Mouse (Mus musculus): ENCODE results near the gene Zfp408. TPM values are rescaled to one million over a fixed set of nuclear protein-coding genes. Genes with fewer than 3 reads are reported as not detected.
A peak's percentile ranks its signal among the peaks of the same experiment; 100 is the strongest.

Gene Zfp408
- polyA plus RNA-seq, 1 experiment = 52.2 TPM

GRCm38 (mm10) chr2:91636229-91636628 is 13.4 kb downstream of the Zfp408 start, which contains the start of gene F2:
Gene F2 (minus strand): TSS chr2:91636414.
- Histone ChIP-seq H3K4me3 (ENCODE audit: control insufficient read depth, insufficient read depth, low read length) (no peak within 1 kb of the TSS), H3K36me3 (ENCODE audit: control insufficient read depth, insufficient read depth, low read length) (no peaks in the 10 kb centered on the region), H3K27me3 (ENCODE audit: control insufficient read depth, insufficient read depth, low read length) (no peaks in the 10 kb centered on the region), H3K27ac (ENCODE audit: control insufficient read depth, insufficient read depth, low read length) (peak within 1 kb of the TSS; percentile 80), H3K4me1 (replicated peaks; ENCODE audit: control insufficient read depth, insufficient read depth, low read length) (peaks cover 74% of the 10 kb centered on the region)
- WGBS = 83% methylated on average over 8 of the region's 8 CpGs
- DNase-seq = no peak
- no peak for TF ChIP-seq POLR2A (IDR thresholded peaks at IDR 0.05; ENCODE audit: control insufficient read depth, extremely low read depth, insufficient read depth, low read length, poor library complexity)
- no peak for TF ChIP-seq CTCF (IDR thresholded peaks at IDR 0.05; ENCODE audit: borderline replicate concordance, control insufficient read depth, extremely low read depth, insufficient read depth, low read length, poor library complexity)

DNA sequence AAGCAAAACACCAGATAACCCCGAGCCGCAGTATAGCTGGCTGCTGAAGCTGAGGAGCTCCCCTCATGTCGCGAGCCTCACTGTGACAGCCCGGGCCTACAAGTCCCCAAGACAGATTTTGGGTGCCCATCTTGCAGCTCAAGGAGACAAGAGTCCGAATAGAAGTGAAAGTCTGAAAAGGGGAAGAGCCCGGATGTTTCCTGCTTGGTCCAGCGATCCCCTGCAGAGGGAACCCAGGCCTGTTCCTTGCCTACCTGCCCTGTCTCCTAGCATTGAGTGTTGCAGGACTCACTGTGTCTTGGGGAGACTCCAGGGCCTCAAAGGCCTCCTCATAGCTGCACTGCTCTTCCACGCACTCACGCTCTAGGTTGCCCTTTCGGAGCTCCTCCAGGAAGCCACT is 14.1 kb downstream of the Zfp408 start:
- H3K27ac ChIP-seq (ENCODE audit: control insufficient read depth, insufficient read depth, low read length) = peak overlapping the region; percentile 80; the same call in 1 of the 2 replicates
- H3K36me3 ChIP-seq (ENCODE audit: control insufficient read depth, insufficient read depth, low read length) = no peaks in the 10 kb centered on the region
- WGBS = 89% methylated on average over 11 of the region's 11 CpGs
- no peaks in the 10 kb centered on the region for H3K27me3 ChIP-seq (ENCODE audit: control insufficient read depth, insufficient read depth, low read length)
- TF ChIP-seq POLR2A (IDR thresholded peaks at IDR 0.05; ENCODE audit: control insufficient read depth, extremely low read depth, insufficient read depth, low read length, poor library complexity) (no peak), CTCF (IDR thresholded peaks at IDR 0.05; ENCODE audit: borderline replicate concordance, control insufficient read depth, extremely low read depth, insufficient read depth, low read length, poor library complexity) (no peak)
- no peak for DNase-seq
- peaks cover 71% of the 10 kb centered on the region for H3K4me1 ChIP-seq (replicated peaks; ENCODE audit: control insufficient read depth, insufficient read depth, low read length)
- no peak overlapping the region for H3K4me3 ChIP-seq (ENCODE audit: control insufficient read depth, insufficient read depth, low read length)

- TF ChIP-seq CTCF (IDR thresholded peaks at IDR 0.05; ENCODE audit: borderline replicate concordance, control insufficient read depth, extremely low read depth, insufficient read depth, low read length, poor library complexity) = 0 out of 2 replicates have a peak, but pooled peaks have one; percentile 15
- peak; percentile 15; the same call in 1 of the 2 replicates for TF ChIP-seq POLR2A (IDR thresholded peaks at IDR 0.05; ENCODE audit: control insufficient read depth, extremely low read depth, insufficient read depth, low read length, poor library complexity)
- H3K4me1 ChIP-seq (replicated peaks; ENCODE audit: control insufficient read depth, insufficient read depth, low read length) = peaks cover 67% of the 10 kb centered on the region
- H3K27ac ChIP-seq (ENCODE audit: control insufficient read depth, insufficient read depth, low read length) = peak overlapping the region; percentile 83
- peak; percentile 57 for DNase-seq
- H3K36me3 ChIP-seq (ENCODE audit: control insufficient read depth, insufficient read depth, low read length) = no peaks in the 10 kb centered on the region
- no peaks in the 10 kb centered on the region for H3K27me3 ChIP-seq (ENCODE audit: control insufficient read depth, insufficient read depth, low read length)
- WGBS = 24% methylated on average over 9 of the region's 9 CpGs
- H3K4me3 ChIP-seq (ENCODE audit: control insufficient read depth, insufficient read depth, low read length) = no peak overlapping the region
These were observed 14.8 kb downstream of the Zfp408 start for GRCm38 (mm10) chr2:91634841-91635240.

- no peaks in the 10 kb centered on the region for H3K27me3 ChIP-seq (ENCODE audit: control insufficient read depth, insufficient read depth, low read length)
- peaks cover 57% of the 10 kb centered on the region for H3K4me1 ChIP-seq (replicated peaks; ENCODE audit: control insufficient read depth, insufficient read depth, low read length)
- 84% methylated on average over 12 of the region's 12 CpGs for WGBS
- H3K36me3 ChIP-seq (ENCODE audit: control insufficient read depth, insufficient read depth, low read length) = no peaks in the 10 kb centered on the region
- no peak overlapping the region for H3K4me3 ChIP-seq (ENCODE audit: control insufficient read depth, insufficient read depth, low read length)
- DNase-seq = no peak
- no peak for TF ChIP-seq CTCF (IDR thresholded peaks at IDR 0.05; ENCODE audit: borderline replicate concordance, control insufficient read depth, extremely low read depth, insufficient read depth, low read length, poor library complexity)
- TF ChIP-seq POLR2A (IDR thresholded peaks at IDR 0.05; ENCODE audit: control insufficient read depth, extremely low read depth, insufficient read depth, low read length, poor library complexity) = no peak
- no peak overlapping the region for H3K27ac ChIP-seq (ENCODE audit: control insufficient read depth, insufficient read depth, low read length)
These were observed 16.1 kb downstream of the Zfp408 start for GRCm38 (mm10) chr2:91633334-91633977.

DNA sequence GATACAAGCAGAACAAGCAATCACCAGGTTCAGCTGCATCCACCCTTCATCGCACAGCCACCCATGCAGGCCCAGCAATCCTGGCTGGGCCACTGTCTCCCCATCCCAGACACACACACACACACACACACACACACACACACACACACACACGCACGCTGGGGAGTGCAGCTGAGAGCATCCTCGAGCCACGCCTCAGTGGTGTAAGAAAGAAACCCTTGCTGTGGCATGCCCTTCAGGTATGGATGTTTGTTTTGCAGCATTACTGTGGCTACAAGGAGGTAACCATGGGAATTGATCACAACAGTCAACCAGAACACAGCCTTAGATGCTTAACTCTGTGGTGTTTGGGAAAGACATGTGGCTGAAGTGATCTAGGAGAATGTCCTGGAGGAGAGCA is 17.3 kb downstream of the Zfp408 start:
- 75% methylated on average over 5 of the region's 5 CpGs for WGBS
- no peak overlapping the region for H3K27ac ChIP-seq (ENCODE audit: control insufficient read depth, insufficient read depth, low read length)
- DNase-seq = no peak
- no peak overlapping the region for H3K4me3 ChIP-seq (ENCODE audit: control insufficient read depth, insufficient read depth, low read length)
- H3K27me3 ChIP-seq (ENCODE audit: control insufficient read depth, insufficient read depth, low read length) = no peaks in the 10 kb centered on the region
- no peak for TF ChIP-seq CTCF (IDR thresholded peaks at IDR 0.05; ENCODE audit: borderline replicate concordance, control insufficient read depth, extremely low read depth, insufficient read depth, low read length, poor library complexity)
- TF ChIP-seq POLR2A (IDR thresholded peaks at IDR 0.05; ENCODE audit: control insufficient read depth, extremely low read depth, insufficient read depth, low read length, poor library complexity) = no peak
- H3K36me3 ChIP-seq (ENCODE audit: control insufficient read depth, insufficient read depth, low read length) = no peaks in the 10 kb centered on the region
- H3K4me1 ChIP-seq (replicated peaks; ENCODE audit: control insufficient read depth, insufficient read depth, low read length) = peaks cover 53% of the 10 kb centered on the region

- Histone ChIP-seq H3K36me3 (ENCODE audit: control insufficient read depth, insufficient read depth, low read length) (no peaks in the 10 kb centered on the region), H3K4me3 (ENCODE audit: control insufficient read depth, insufficient read depth, low read length) (no peak overlapping the region), H3K4me1 (replicated peaks; ENCODE audit: control insufficient read depth, insufficient read depth, low read length) (peaks cover 49% of the 10 kb centered on the region), H3K27ac (ENCODE audit: control insufficient read depth, insufficient read depth, low read length) (no peak overlapping the region), H3K27me3 (ENCODE audit: control insufficient read depth, insufficient read depth, low read length) (no peaks in the 10 kb centered on the region)
- TF ChIP-seq POLR2A (IDR thresholded peaks at IDR 0.05; ENCODE audit: control insufficient read depth, extremely low read depth, insufficient read depth, low read length, poor library complexity) = no peak
- TF ChIP-seq CTCF (IDR thresholded peaks at IDR 0.05; ENCODE audit: borderline replicate concordance, control insufficient read depth, extremely low read depth, insufficient read depth, low read length, poor library complexity) = no peak
- no peak for DNase-seq
- 86% methylated on average over 5 of the region's 5 CpGs for WGBS
These were observed 17.8 kb downstream of the Zfp408 start for GRCm38 (mm10) chr2:91631826-91632225.

Measured in thymus, adult 2 months (tissue).